Mouse (Mus musculus) heart, adult 2 months (tissue): ENCODE measurements at regions not wholly inside any gene's neighbourhood (a gene's known extent, or its start where the extent isn't known, plus 50 kb on each side); places are given as distances from the start of the nearest gene placed in this dataset.

ENCODE experiments used
- DNase-seq, 2 experiments: peaks; one replicate each; pipeline ENCODE4 v3.0.0; 2021
- H3K27ac ChIP-seq: fragments of 200-600 bp; 2 replicates; pipeline ENCODE4 v1.8.1; 2022
- H3K27me3 ChIP-seq: fragments of 200-500 bp; 2 replicates; pipeline ENCODE4 v1.6.1; 2012; ENCODE audit warnings: mild to moderate bottlenecking, low read length, inconsistent platforms, mixed read lengths; ENCODE audit not compliant: control insufficient read depth, insufficient read depth
- H3K36me3 ChIP-seq: fragments of 200-500 bp; 2 replicates; pipeline ENCODE4 v1.6.1; 2012; ENCODE audit warnings: low read length, inconsistent platforms; ENCODE audit not compliant: control insufficient read depth, insufficient read depth
- H3K4me1 ChIP-seq: fragments of 200-500 bp; 2 replicates; pipeline ENCODE4 v1.6.1; 2011; ENCODE audit warnings: low read length; ENCODE audit not compliant: control insufficient read depth, insufficient read depth
- H3K4me3 ChIP-seq: fragments of 200-600 bp; 2 replicates; pipeline ENCODE4 v1.8.1; 2022
- H3K79me2 ChIP-seq: fragments of 200-500 bp; replicated peaks from 2 replicates; pipeline ENCODE4 v1.6.1; 2012; ENCODE audit warnings: mild to moderate bottlenecking, inconsistent platforms, low read length, moderate library complexity, mixed read lengths; ENCODE audit not compliant: control insufficient read depth, insufficient read depth
- H3K9ac ChIP-seq: fragments of 200-500 bp; 2 replicates; pipeline ENCODE4 v1.6.1; 2012; ENCODE audit warnings: low read depth, mild to moderate bottlenecking, control low read depth, inconsistent platforms, low read length, mixed read lengths
- CTCF ChIP-seq: fragments of 200-600 bp; IDR thresholded peaks from 2 replicates; pipeline ENCODE4 v1.8.1; 2022; ENCODE audit warnings: antibody characterized with exemption, mild to moderate bottlenecking, moderate library complexity
- EP300 ChIP-seq: fragments of 200-500 bp; IDR thresholded peaks from 2 replicates; pipeline ENCODE4 v1.6.1; 2011; ENCODE audit warnings: low read depth, low read length, control low read depth; ENCODE audit not compliant: insufficient read depth
- POLR2A ChIP-seq: fragments of 200-500 bp; IDR thresholded peaks from 2 replicates; pipeline ENCODE4 v1.6.1; 2011; ENCODE audit warnings: mild to moderate bottlenecking, low read depth, low read length, control low read depth; ENCODE audit not compliant: insufficient read depth
- WGBS: fragments of 180-500 bp; shearing (Covaris S2); methylation state at CpG from one replicate; pipeline ENCODE4 v1.1.7; 2018; 5-methylcytosine and 5-hydroxymethylcytosine counted together
- intact Hi-C: fragments of 180-260 bp; cut with DNase I; formaldehyde crosslinking; loops from one replicate; pipeline ENCODE4 v1.15.1; 2025

DNA sequence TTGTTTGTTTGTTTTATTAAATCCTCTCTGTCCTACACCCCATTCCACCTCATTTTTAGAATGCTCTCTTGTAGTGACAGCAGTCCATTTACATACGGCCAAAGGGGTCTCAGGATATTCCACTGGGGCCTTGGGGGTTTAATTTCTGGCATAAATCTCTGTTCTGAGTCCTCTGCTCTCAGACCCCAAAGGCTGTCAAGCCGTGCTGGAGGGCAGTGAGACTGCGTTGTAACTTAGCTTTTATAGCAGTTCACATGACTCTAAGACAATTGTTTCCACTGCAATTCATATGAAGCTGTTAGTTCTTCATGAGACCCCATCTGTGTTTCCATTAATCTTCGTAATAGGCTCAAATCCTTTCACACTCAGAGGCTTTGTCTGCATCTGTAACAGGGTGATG lies 614.9 kb downstream of the Inhba start:
- no peaks in the 10 kb centered on the region for H3K79me2 ChIP-seq
- TF ChIP-seq POLR2A (no peak), CTCF (no peak), EP300 (no peak)
- H3K9ac ChIP-seq: no peak overlapping the region
- no peak overlapping the region for H3K27ac ChIP-seq
- 78% methylated on average over 4 of the region's 4 CpGs for WGBS
- DNase-seq: no peak
- intact Hi-C loops: no loop called here
- H3K4me1 ChIP-seq: no peaks in the 10 kb centered on the region
- H3K36me3 ChIP-seq: no peaks in the 10 kb centered on the region
- no peak overlapping the region for H3K4me3 ChIP-seq
- H3K27me3 ChIP-seq: no peaks in the 10 kb centered on the region

DNA sequence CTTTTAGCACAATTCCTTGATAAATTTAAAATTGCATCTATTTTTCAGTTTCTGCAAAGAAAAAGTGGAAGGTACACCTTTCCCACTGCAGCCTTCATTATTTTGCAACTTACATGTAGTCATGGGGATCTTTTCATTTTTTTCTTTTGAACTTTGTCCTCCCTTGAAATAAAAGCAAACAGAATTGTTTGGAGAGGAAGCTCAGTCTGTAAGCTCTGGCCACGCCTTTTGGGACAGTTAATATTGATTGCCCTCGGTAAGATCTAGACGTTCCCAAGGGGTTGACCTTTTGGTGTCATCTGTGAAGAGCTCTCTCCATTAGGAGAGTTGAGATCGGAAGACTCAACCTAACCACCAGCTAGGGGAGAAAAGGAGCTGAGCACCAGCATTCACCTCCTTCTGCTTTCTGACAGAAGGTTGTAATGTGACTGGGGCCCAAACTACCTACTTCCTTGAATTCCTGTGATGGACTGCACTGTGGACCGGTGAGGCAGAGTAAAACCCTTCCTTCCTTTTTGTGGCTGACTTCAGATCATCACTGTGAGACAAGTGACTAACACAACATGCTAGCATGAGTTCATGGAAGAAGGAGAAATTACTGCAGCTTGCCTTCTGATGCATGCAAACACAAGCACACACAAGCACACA lies 621.9 kb downstream of the Inhba start:
- Histone ChIP-seq H3K27me3 (no peaks in the 10 kb centered on the region), H3K79me2 (no peaks in the 10 kb centered on the region), H3K4me1 (no peaks in the 10 kb centered on the region), H3K27ac (no peak overlapping the region), H3K36me3 (no peaks in the 10 kb centered on the region), H3K4me3 (no peak overlapping the region), H3K9ac (no peak overlapping the region)
- TF ChIP-seq EP300: no peak
- no peak for TF ChIP-seq POLR2A
- intact Hi-C loops: no loop called here
- no peak for DNase-seq
- 61% methylated on average over 5 of the region's 5 CpGs for WGBS

DNA sequence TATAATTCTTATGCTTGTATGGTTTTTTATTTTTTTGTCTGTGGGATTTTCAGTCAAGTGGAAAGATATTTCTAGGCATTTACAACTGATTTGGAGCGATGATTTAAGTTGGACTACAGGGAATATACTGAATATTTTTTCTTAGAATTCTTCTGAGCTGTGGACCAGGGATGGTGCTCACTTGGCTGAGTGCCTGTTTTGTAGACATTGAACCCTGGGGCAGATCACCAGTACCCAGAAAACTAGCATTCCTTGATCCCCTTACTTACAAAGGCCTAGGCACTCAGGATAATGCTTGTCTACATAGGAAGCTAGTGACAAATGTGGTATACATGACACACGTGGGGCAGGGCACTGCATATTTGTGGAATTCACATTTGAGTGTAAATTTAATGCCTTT lies 624.6 kb downstream of the Inhba start:
- H3K4me3 ChIP-seq: no peak overlapping the region
- TF ChIP-seq EP300: no peak
- no peak for TF ChIP-seq POLR2A
- TF ChIP-seq CTCF: no peak
- H3K27me3 ChIP-seq: no peaks in the 10 kb centered on the region
- no peak overlapping the region for H3K9ac ChIP-seq
- 73% methylated on average over 2 of the region's 2 CpGs for WGBS
- H3K27ac ChIP-seq: no peak overlapping the region
- no peaks in the 10 kb centered on the region for H3K36me3 ChIP-seq
- H3K79me2 ChIP-seq: no peaks in the 10 kb centered on the region
- intact Hi-C loops: no loop called here
- no peaks in the 10 kb centered on the region for H3K4me1 ChIP-seq
- no peak for DNase-seq

GRCm38 (mm10) chr13:16641611-16642449 lies 630.2 kb downstream of the Inhba start:
- Histone ChIP-seq H3K9ac (no peak overlapping the region), H3K27me3 (no peaks in the 10 kb centered on the region), H3K36me3 (no peaks in the 10 kb centered on the region), H3K4me1 (no peaks in the 10 kb centered on the region), H3K4me3 (no peak overlapping the region), H3K27ac (no peak overlapping the region), H3K79me2 (no peaks in the 10 kb centered on the region)
- no peak for TF ChIP-seq POLR2A
- no peak for TF ChIP-seq CTCF
- TF ChIP-seq EP300: no peak
- WGBS: 48% methylated on average over 3 of the region's 3 CpGs
- intact Hi-C loops: no loop called here
- DNase-seq: no peak

GRCm38 (mm10) chr13:16642450-16642994 lies 630.9 kb downstream of the Inhba start:
- Histone ChIP-seq H3K27ac (no peak overlapping the region), H3K4me1 (no peaks in the 10 kb centered on the region), H3K9ac (no peak overlapping the region), H3K4me3 (no peak overlapping the region), H3K36me3 (no peaks in the 10 kb centered on the region), H3K79me2 (no peaks in the 10 kb centered on the region), H3K27me3 (no peaks in the 10 kb centered on the region)
- no peak for TF ChIP-seq POLR2A
- WGBS: 50% methylated on average over 6 of the region's 6 CpGs
- DNase-seq: no peak
- intact Hi-C loops: no loop called here

DNA sequence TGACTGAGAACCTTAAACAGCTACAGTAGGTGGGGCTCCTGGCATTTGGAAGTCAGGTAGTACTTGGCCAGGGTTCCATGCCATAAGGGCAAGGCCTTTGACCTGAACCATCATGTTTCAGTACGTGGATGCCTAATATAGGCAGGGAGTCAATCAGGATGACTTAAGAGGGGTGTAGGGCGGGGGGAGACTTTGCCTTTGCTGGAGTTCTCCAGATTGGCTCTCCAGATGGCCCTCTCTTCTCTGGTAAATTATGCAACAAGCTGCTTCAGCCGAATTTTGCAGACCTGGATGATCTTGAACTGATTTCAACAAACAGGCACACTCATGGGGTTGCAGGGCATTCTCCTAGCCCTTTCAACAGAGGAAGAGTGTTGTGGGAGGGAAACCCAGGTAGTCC lies 633.7 kb downstream of the Inhba start:
- intact Hi-C loops: no loop called here
- Histone ChIP-seq H3K36me3 (no peaks in the 10 kb centered on the region), H3K4me1 (no peaks in the 10 kb centered on the region), H3K79me2 (no peaks in the 10 kb centered on the region), H3K27me3 (no peaks in the 10 kb centered on the region), H3K27ac (no peak overlapping the region), H3K4me3 (no peak overlapping the region), H3K9ac (no peak overlapping the region)
- DNase-seq: no peak
- WGBS: 65% methylated on average over 3 of the region's 3 CpGs
- no peak for TF ChIP-seq CTCF
- no peak for TF ChIP-seq POLR2A
- TF ChIP-seq EP300: no peak
